Mouse (Mus musculus): ENCODE measurements around the gene Pabpn1l.

DNA sequence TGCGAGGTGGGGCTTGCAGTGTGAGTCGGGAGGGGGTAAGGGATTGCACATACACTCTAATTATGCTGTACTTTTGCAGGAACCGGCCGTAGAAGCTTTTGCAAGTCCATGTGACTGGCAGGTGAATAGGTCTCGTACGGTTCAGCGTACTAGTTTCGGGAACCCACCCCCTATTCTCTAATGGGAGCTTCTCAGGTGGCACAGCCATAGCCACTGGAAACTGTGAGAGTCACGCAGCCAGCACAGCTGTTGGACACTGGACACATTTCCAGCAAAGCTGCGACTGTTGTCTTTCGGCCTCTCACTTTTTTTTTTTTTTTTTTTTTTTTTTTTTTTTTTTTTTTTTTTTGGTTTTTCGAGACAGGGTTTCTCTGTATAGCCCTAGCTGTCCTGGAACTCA lies 15.7 kb downstream of the Pabpn1l start:
- no peak for TF ChIP-seq CTCF (IDR thresholded peaks at IDR 0.05; ENCODE audit: control insufficient read depth, insufficient read depth, insufficient replicate concordance, low read depth, low read length)
- TF ChIP-seq POLR2A (IDR thresholded peaks at IDR 0.05; ENCODE audit: control insufficient read depth, low read depth, low read length) = no peak
